Mouse (Mus musculus): ENCODE results near the gene Drap1. TPM values are rescaled to one million over a fixed set of nuclear protein-coding genes. Genes with fewer than 3 reads are reported as not detected.
A peak's percentile ranks its signal among the peaks of the same experiment; 100 is the strongest.
"Not testable (repeated sequence)": the region's sequence is repeated elsewhere in the genome, so short reads cannot be mapped to it uniquely, and the experiment has no call there.

The Drap1 gene
- total RNA-seq, 2 experiments from 2014 or later = 252 to 264 TPM

- intact Hi-C loops (cut with DNase I) = no loop called here
- no peak for DNase-seq
Measured at GRCm38 (mm10) chr19:5423561-5423960, 1.2 kb downstream of the Drap1 start.

GRCm38 (mm10) chr19:5422895-5423443 lies 1.8 kb downstream of the Drap1 start:
- no peak for DNase-seq
- intact Hi-C loops (cut with DNase I) = no loop called here

DNA sequence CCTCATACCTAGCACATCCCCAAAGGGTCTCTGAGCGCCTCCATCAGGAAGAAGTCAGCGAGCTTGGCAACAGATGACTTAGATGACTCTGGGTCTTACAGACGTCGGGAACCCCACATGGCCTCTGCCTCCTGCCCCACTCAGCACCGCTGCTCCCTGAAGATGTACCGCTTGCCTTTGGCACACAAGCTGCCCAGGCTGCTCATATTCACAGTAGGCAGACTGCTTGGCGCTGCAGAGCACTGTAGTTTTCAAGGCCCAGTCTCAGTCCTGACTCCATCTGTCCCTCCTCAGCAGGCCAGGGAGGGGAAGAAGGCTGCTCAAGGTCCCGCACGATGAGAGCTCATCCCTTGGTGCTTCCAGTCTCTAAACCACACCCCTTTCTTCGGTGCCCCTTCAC lies 2.5 kb downstream of the Drap1 start:
- intact Hi-C loops (cut with DNase I) = no loop called here
- no peak for DNase-seq

DNA sequence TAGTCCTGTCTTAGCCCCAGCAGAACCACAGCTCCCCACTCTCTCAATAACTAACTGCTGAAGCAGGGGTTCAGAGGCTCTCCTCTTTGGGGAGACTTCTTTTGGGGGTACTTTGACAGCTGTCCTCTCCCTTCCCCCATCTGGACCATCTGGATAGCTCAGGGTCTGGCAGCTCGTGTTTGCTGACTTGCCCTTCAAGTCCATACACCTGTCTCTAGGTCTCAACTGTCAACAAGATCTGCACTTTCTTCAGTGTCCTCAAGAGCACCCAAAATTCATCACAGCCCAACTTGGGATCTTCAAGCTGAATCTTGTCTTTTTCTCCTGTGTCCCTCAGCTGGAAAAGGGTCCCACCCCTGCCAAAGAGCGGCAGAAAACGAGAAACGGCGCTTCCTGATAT lies 3.0 kb downstream of the Drap1 start:
- DNase-seq = no peak
- intact Hi-C loops (cut with DNase I) = no loop called here

- no peak for DNase-seq
- intact Hi-C loops (cut with DNase I) = no loop called here
Measured at GRCm38 (mm10) chr19:5420579-5420978, 4.2 kb downstream of the Drap1 start.

GRCm38 (mm10) chr19:5419630-5420029 lies 5.1 kb downstream of the Drap1 start:
- no peak for DNase-seq
- intact Hi-C loops (cut with DNase I) = no loop called here

- DNase-seq = no peak
- intact Hi-C loops (cut with DNase I) = no loop called here
Measured at GRCm38 (mm10) chr19:5418750-5419466, 5.9 kb downstream of the Drap1 start.

GRCm38 (mm10) chr19:5414534-5414957 lies 10.2 kb downstream of the Drap1 start:
- peak; percentile 39 to 55 for DNase-seq

GRCm38 (mm10) chr19:5413840-5414239 lies 10.9 kb downstream of the Drap1 start:
- DNase-seq = no peak
- intact Hi-C loops (cut with DNase I) = no loop called here

More at GRCm38 (mm10) chr19:5414534-5414957, 10.2 kb downstream of the Drap1 start:
- intact Hi-C loops (cut with DNase I) = no loop called here

- intact Hi-C loops (cut with DNase I) = no loop called here
Measured at GRCm38 (mm10) chr19:5411961-5412360, 12.8 kb downstream of the Drap1 start.

GRCm38 (mm10) chr19:5410641-5411040 lies 14.1 kb downstream of the Drap1 start:
- intact Hi-C loops (cut with DNase I) = no loop called here
- no peak for DNase-seq

More at GRCm38 (mm10) chr19:5411961-5412360, 12.8 kb downstream of the Drap1 start:
- no peak for DNase-seq

DNA sequence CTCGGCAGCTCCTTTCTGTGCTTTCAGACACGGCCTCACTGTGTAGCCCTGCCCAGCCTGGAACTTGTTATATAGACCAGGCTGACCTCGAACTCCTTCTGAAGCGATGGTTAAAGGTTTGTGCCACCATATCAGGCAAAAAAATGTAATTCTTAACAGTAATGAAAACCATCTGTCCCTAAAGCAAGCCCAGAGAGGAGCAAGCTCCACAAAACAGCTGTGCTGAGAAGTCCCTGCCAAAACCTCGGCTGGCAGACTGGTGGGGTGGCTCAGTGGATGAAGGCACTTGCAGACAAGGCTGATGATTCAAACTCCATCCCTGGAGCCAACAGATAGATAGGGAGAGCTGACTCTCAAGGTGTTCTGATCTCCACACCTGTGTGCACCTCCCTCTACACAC lies 15.7 kb downstream of the Drap1 start:
- intact Hi-C loops (cut with DNase I) = no loop called here
- peak; percentile 62 to 76 for DNase-seq

DNA sequence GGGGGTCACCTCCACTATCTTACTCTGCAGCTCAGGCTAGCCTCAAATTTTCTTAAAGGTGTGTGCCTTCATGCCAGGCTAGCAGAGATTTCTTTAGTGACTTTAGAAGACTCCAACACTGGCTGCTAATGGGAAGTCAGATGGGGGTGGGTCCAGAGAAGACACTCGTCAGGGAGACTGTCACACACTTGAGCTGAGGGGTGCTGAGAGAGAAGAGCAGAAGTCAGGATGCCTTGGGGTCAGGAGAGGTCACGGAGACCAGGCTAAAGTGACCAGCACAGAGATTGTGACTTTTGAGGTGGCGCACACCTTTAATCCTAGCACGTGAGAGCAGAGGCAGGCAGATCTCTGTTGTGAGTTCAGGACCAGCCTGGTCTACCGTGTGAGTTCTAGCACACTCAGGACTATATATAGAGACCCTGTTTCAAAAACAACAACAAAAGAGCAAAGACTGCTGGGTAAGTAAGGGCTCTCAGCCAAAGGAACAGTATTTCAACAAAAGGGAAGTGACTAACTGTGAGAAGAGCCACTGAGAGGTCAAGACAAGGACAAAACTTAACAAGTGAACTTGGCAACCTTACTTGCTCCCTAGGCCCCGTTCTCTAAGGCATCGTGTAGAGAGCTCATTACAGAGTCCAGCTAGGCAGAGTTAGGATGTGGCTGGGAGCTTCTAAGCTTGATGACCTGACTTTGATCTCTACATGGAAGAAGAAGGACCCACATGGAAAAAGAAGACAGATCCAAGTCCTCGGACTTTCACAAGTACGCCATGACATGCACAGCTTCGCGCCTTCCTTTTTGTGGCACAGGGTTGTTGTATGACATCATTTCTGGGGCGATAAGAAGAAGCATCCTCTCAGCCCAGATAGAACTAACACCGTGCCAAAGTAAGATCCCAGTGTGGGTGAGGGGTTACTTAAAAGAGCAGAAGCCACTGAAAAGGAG lies 16.4 kb downstream of the Drap1 start:
- DNase-seq = peak in 1 of 2 experiments; percentile 35
- intact Hi-C loops (cut with DNase I) = no loop called here

DNA sequence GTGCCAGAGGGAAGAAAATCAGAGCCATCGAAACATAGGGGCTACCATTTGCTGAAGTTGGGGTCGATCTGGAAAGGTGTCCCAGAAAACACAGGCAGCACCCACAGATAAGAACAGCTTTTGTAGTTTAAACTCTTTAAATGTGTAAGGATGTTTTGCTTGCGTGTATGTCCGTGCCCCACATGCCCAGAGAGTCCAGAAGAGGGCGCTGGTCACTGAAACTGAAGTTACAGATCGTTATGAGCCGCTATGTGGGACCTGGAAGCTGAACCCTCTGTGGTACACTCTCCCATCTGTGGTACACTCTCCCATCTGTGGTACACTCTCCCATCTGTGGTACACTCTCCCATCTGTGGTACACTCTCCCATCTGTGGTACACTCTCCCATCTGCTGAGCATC lies 17.6 kb downstream of the Drap1 start:
- peak; percentile 53 to 70 for DNase-seq
- intact Hi-C loops (cut with DNase I) = no loop called here

GRCm38 (mm10) chr19:5406531-5407126 lies 18.1 kb downstream of the Drap1 start:
- peak; percentile 38 to 43 for DNase-seq
- intact Hi-C loops (cut with DNase I) = not testable (repeated sequence)

GRCm38 (mm10) chr19:5405924-5406323 lies 18.9 kb downstream of the Drap1 start:
- no peak for DNase-seq
- intact Hi-C loops (cut with DNase I) = no loop called here

DNA sequence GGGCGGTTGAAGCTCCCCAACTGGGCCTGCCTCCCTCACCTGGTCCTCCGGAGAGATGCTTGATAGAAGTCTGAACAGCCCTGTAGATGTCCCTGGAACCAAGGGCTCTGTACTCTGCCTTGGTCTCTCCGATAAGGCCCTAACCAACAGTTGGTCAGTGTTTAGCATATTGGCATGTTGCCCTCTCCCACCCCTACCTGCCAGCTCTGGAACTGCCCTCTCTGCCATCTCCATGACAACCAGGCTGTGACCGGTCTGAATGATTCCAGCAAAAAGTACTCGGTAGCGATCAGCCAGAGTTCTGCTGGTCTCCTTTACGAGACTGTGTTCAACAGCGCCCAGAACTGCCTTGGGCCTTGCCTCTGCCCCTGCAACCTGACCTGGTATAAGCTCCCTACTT lies 22.5 kb downstream of the Drap1 start, which contains the start of gene Tsga10ip:
Tsga10ip (minus strand) TSS at position 234 of the 400 bp plus-strand sequence.
- intact Hi-C loops (cut with DNase I) = no loop called here
- DNase-seq = no peak

GRCm38 (mm10) chr19:5401073-5401472 lies 23.7 kb downstream of the Drap1 start:
- DNase-seq; intact Hi-C loops (cut with DNase I): not testable (repeated sequence)

- DNase-seq = no peak
- intact Hi-C loops (cut with DNase I) = no loop called here
Measured at GRCm38 (mm10) chr19:5395371-5395770, 29.4 kb downstream of the Drap1 start.

GRCm38 (mm10) chr19:5394168-5394567 lies 30.6 kb downstream of the Drap1 start:
- no peak for DNase-seq
- intact Hi-C loops (cut with DNase I) = no loop called here

GRCm38 (mm10) chr19:5392892-5393291 lies 31.9 kb downstream of the Drap1 start:
- DNase-seq = peak; percentile 50 to 61

More at GRCm38 (mm10) chr19:5392892-5393291, 31.9 kb downstream of the Drap1 start:
- intact Hi-C loops (cut with DNase I) = no loop called here

Measured in heart, postnatal 14 days (tissue).